Mouse (Mus musculus): ENCODE data around the gene Hist1h3a. TPM values are rescaled to one million over a fixed set of nuclear protein-coding genes. Genes with fewer than 3 reads are reported as not detected.
"Not testable (repeated sequence)": the region's sequence is repeated elsewhere in the genome, so short reads cannot be mapped to it uniquely, and the experiment has no call there.

Gene Hist1h3a
- total RNA-seq, 2 experiments from 2014 or later = 37.3 to 46.3 TPM

- no peak for DNase-seq
Measured at GRCm38 (mm10) chr13:23740910-23741309, 21.3 kb downstream of the Hist1h3a start.

GRCm38 (mm10) chr13:23740256-23740840, 21.8 kb downstream of the Hist1h3a start:
- no peak for DNase-seq

GRCm38 (mm10) chr13:23739922-23740252, 22.3 kb downstream of the Hist1h3a start:
- no peak for DNase-seq

GRCm38 (mm10) chr13:23739069-23739921, 22.9 kb downstream of the Hist1h3a start:
- peak; percentile 90 to 93 for DNase-seq

GRCm38 (mm10) chr13:23738677-23739068, 23.5 kb downstream of the Hist1h3a start, which contains the start of gene Hist1h1c:
Gene Hist1h1c, plus strand, starts transcription at chr13:23738808.
- DNase-seq = peak; percentile 83 to 84

- DNase-seq = no peak
Measured at GRCm38 (mm10) chr13:23738041-23738440, 24.1 kb downstream of the Hist1h3a start.

- no peak for DNase-seq
Measured at GRCm38 (mm10) chr13:23737091-23737490, 25.1 kb downstream of the Hist1h3a start.

- no peak for DNase-seq
Measured at GRCm38 (mm10) chr13:23732156-23732804, 29.9 kb downstream of the Hist1h3a start.

GRCm38 (mm10) chr13:23730479-23730878, 31.7 kb downstream of the Hist1h3a start:
- no peak for DNase-seq

- DNase-seq = no peak
Measured at GRCm38 (mm10) chr13:23729706-23730105, 32.5 kb downstream of the Hist1h3a start.

GRCm38 (mm10) chr13:23729192-23729525, 33.0 kb downstream of the Hist1h3a start:
- DNase-seq = no peak

GRCm38 (mm10) chr13:23728472-23729191, 33.6 kb downstream of the Hist1h3a start:
- DNase-seq = no peak

- DNase-seq = no peak
Measured at GRCm38 (mm10) chr13:23725213-23725612, 37.0 kb downstream of the Hist1h3a start.

- no peak for DNase-seq
Measured at GRCm38 (mm10) chr13:23724239-23724638, 37.9 kb downstream of the Hist1h3a start.

- not testable (repeated sequence) for DNase-seq
Measured at GRCm38 (mm10) chr13:23717593-23718245, 44.5 kb downstream of the Hist1h3a start.

- DNase-seq = no peak
Measured at GRCm38 (mm10) chr13:23717176-23717575, 45.0 kb downstream of the Hist1h3a start.

GRCm38 (mm10) chr13:23716261-23717042, 45.7 kb downstream of the Hist1h3a start:
- no peak for DNase-seq
